Mouse (Mus musculus): Measurements from ENCODE around the gene Gm4553. TPM values are rescaled to one million over a fixed set of nuclear protein-coding genes. Genes with fewer than 3 reads are reported as not detected.
"Not testable (repeated sequence)": the region's sequence is repeated elsewhere in the genome, so short reads cannot be mapped to it uniquely, and the experiment has no call there.

Gene Gm4553
- polyA plus RNA-seq, 1 experiment from 2014 or later: not detected

- 47% methylated on average over 3 of the region's 3 CpGs for WGBS
- H3K27ac ChIP-seq: no peak overlapping the region
Measured at GRCm38 (mm10) chr7:142169836-142170235, 4.3 kb upstream of the Gm4553 start.

GRCm38 (mm10) chr7:142159366-142159765, 6.2 kb downstream of the Gm4553 start:
- Histone ChIP-seq H3K4me1 (replicated peaks) (no peaks in the 10 kb centered on the region), H3K27ac (no peak overlapping the region), H3K9ac (replicated peaks) (no peak overlapping the region), H3K4me3 (replicated peaks) (no peak overlapping the region), H3K36me3 (no peaks in the 10 kb centered on the region), H3K9me3 (no peaks in the 10 kb centered on the region), H3K4me2 (no peak overlapping the region), H3K27me3 (peaks cover 3% of the 10 kb centered on the region; the same call in 1 of the 2 replicates)
- ATAC-seq (ENCODE audit: insufficient number of reproducible peaks, insufficient read depth, low FRiP score, low TSS enrichment, low read depth): no peak
- 90% methylated on average over 3 of the region's 3 CpGs for WGBS

More at GRCm38 (mm10) chr7:142169836-142170235, 4.3 kb upstream of the Gm4553 start:
- Histone ChIP-seq H3K9me3 (no peaks in the 10 kb centered on the region), H3K9ac (replicated peaks) (no peak overlapping the region), H3K4me3 (replicated peaks) (no peak overlapping the region), H3K4me1 (replicated peaks) (no peaks in the 10 kb centered on the region), H3K27me3 (no peaks in the 10 kb centered on the region), H3K4me2 (no peak overlapping the region), H3K36me3 (no peaks in the 10 kb centered on the region)
- ATAC-seq (ENCODE audit: insufficient number of reproducible peaks, insufficient read depth, low FRiP score, low TSS enrichment, low read depth): no peak

GRCm38 (mm10) chr7:142157013-142157412, 8.5 kb downstream of the Gm4553 start, which contains the start of gene Gm29735:
Gene Gm29735 (minus strand): TSS chr7:142157113.
- H3K27me3 ChIP-seq; H3K4me2 ChIP-seq; H3K36me3 ChIP-seq; H3K9me3 ChIP-seq; H3K4me3 ChIP-seq (replicated peaks); H3K4me1 ChIP-seq (replicated peaks); H3K9ac ChIP-seq (replicated peaks); H3K27ac ChIP-seq; ATAC-seq (ENCODE audit: insufficient number of reproducible peaks, insufficient read depth, low FRiP score, low TSS enrichment, low read depth): not testable (repeated sequence)
- 32% methylated on average over 2 of the region's 2 CpGs for WGBS

GRCm38 (mm10) chr7:142155308-142155707, 10.2 kb downstream of the Gm4553 start:
- ATAC-seq (ENCODE audit: insufficient number of reproducible peaks, insufficient read depth, low FRiP score, low TSS enrichment, low read depth): no peak
- H3K27ac ChIP-seq: no peak overlapping the region
- no peaks in the 10 kb centered on the region; the same call in 1 of the 2 replicates for H3K27me3 ChIP-seq
- H3K9me3 ChIP-seq: no peaks in the 10 kb centered on the region
- no peaks in the 10 kb centered on the region for H3K4me1 ChIP-seq (replicated peaks)
- 64% methylated on average over 1 of the region's 1 CpGs for WGBS
- H3K4me2 ChIP-seq: no peak overlapping the region
- H3K4me3 ChIP-seq (replicated peaks): no peak overlapping the region
- no peaks in the 10 kb centered on the region for H3K36me3 ChIP-seq
- no peak overlapping the region for H3K9ac ChIP-seq (replicated peaks)

GRCm38 (mm10) chr7:142152191-142152590, 13.3 kb downstream of the Gm4553 start:
- Histone ChIP-seq H3K9ac (replicated peaks) (no peak overlapping the region), H3K4me1 (replicated peaks) (no peaks in the 10 kb centered on the region), H3K9me3 (no peaks in the 10 kb centered on the region), H3K4me3 (replicated peaks) (no peak overlapping the region), H3K27ac (no peak overlapping the region), H3K4me2 (no peak overlapping the region), H3K36me3 (no peaks in the 10 kb centered on the region), H3K27me3 (no peaks in the 10 kb centered on the region)
- no peak for ATAC-seq (ENCODE audit: insufficient number of reproducible peaks, insufficient read depth, low FRiP score, low TSS enrichment, low read depth)
- 73% methylated on average over 4 of the region's 4 CpGs for WGBS

GRCm38 (mm10) chr7:142148633-142149032, 16.9 kb downstream of the Gm4553 start:
- H3K27ac ChIP-seq: no peak overlapping the region
- H3K27me3 ChIP-seq: peaks cover 10% of the 10 kb centered on the region; the same call in 1 of the 2 replicates
- no peak overlapping the region for H3K4me3 ChIP-seq (replicated peaks)
- no peak for ATAC-seq (ENCODE audit: insufficient number of reproducible peaks, insufficient read depth, low FRiP score, low TSS enrichment, low read depth)
- H3K4me1 ChIP-seq (replicated peaks): 0 out of 2 replicates have a peak, but pooled peaks cover 6% of the 10 kb centered on the region
- no peak overlapping the region for H3K9ac ChIP-seq (replicated peaks)
- H3K36me3 ChIP-seq: no peaks in the 10 kb centered on the region
- H3K4me2 ChIP-seq: no peak overlapping the region
- no peaks in the 10 kb centered on the region for H3K9me3 ChIP-seq

GRCm38 (mm10) chr7:142146033-142146432, 19.5 kb downstream of the Gm4553 start:
- H3K4me3 ChIP-seq (replicated peaks): no peak overlapping the region
- H3K9me3 ChIP-seq: no peaks in the 10 kb centered on the region
- H3K27ac ChIP-seq: no peak overlapping the region
- 3% methylated on average over 1 of the region's 1 CpGs for WGBS
- H3K27me3 ChIP-seq: peaks cover 10% of the 10 kb centered on the region; the same call in 1 of the 2 replicates
- no peaks in the 10 kb centered on the region for H3K36me3 ChIP-seq
- no peak overlapping the region for H3K9ac ChIP-seq (replicated peaks)
- ATAC-seq (ENCODE audit: insufficient number of reproducible peaks, insufficient read depth, low FRiP score, low TSS enrichment, low read depth): no peak
- H3K4me2 ChIP-seq: no peak overlapping the region
- 0 out of 2 replicates have a peak, but pooled peaks cover 7% of the 10 kb centered on the region for H3K4me1 ChIP-seq (replicated peaks)

- H3K4me1 ChIP-seq (replicated peaks): 0 out of 2 replicates have a peak, but pooled peaks cover 7% of the 10 kb centered on the region
- H3K27ac ChIP-seq: no peak overlapping the region
- H3K9me3 ChIP-seq: no peaks in the 10 kb centered on the region
- H3K9ac ChIP-seq (replicated peaks): no peak overlapping the region
- no peak for ATAC-seq (ENCODE audit: insufficient number of reproducible peaks, insufficient read depth, low FRiP score, low TSS enrichment, low read depth)
- H3K4me3 ChIP-seq (replicated peaks): no peak overlapping the region
- H3K36me3 ChIP-seq: no peaks in the 10 kb centered on the region
- WGBS: 39% methylated on average over 4 of the region's 4 CpGs
- no peak overlapping the region for H3K4me2 ChIP-seq
- H3K27me3 ChIP-seq: peaks cover 10% of the 10 kb centered on the region; the same call in 1 of the 2 replicates
Measured at GRCm38 (mm10) chr7:142145413-142145940, 20.1 kb downstream of the Gm4553 start.

- H3K9me3 ChIP-seq: no peaks in the 10 kb centered on the region
- peaks cover 10% of the 10 kb centered on the region; the same call in 1 of the 2 replicates for H3K27me3 ChIP-seq
- 74% methylated on average over 1 of the region's 1 CpGs for WGBS
- H3K27ac ChIP-seq: no peak within 1 kb of the TSS
- no peak within 1 kb of the TSS for H3K4me3 ChIP-seq (replicated peaks)
- ATAC-seq (ENCODE audit: insufficient number of reproducible peaks, insufficient read depth, low FRiP score, low TSS enrichment, low read depth): no peak
- H3K4me2 ChIP-seq: no peak within 1 kb of the TSS
- no peaks in the 10 kb centered on the region for H3K36me3 ChIP-seq
- 0 out of 2 replicates have a peak, but pooled peaks cover 7% of the 10 kb centered on the region for H3K4me1 ChIP-seq (replicated peaks)
- H3K9ac ChIP-seq (replicated peaks): no peak within 1 kb of the TSS
Measured at GRCm38 (mm10) chr7:142144507-142144906, 21.0 kb downstream of the Gm4553 start, which contains the start of gene Gm45337. Gene Gm45337 (minus strand): TSS chr7:142144607.

- H3K4me2 ChIP-seq; ATAC-seq (ENCODE audit: insufficient number of reproducible peaks, insufficient read depth, low FRiP score, low TSS enrichment, low read depth); H3K36me3 ChIP-seq; H3K9me3 ChIP-seq; H3K27ac ChIP-seq; H3K4me1 ChIP-seq (replicated peaks); H3K4me3 ChIP-seq (replicated peaks); H3K9ac ChIP-seq (replicated peaks): not testable (repeated sequence)
- H3K27me3 ChIP-seq: peaks cover 10% of the 10 kb centered on the region; the same call in 1 of the 2 replicates
- WGBS: 43% methylated on average over 1 of the region's 1 CpGs
Measured at GRCm38 (mm10) chr7:142143506-142144010, 22.0 kb downstream of the Gm4553 start.

- H3K9me3 ChIP-seq: no peaks in the 10 kb centered on the region
- 5% methylated on average over 1 of the region's 1 CpGs for WGBS
- no peak for ATAC-seq (ENCODE audit: insufficient number of reproducible peaks, insufficient read depth, low FRiP score, low TSS enrichment, low read depth)
- H3K27me3 ChIP-seq: peaks cover 10% of the 10 kb centered on the region; the same call in 1 of the 2 replicates
- H3K4me3 ChIP-seq (replicated peaks): no peak overlapping the region
- H3K9ac ChIP-seq (replicated peaks): no peak overlapping the region
- 0 out of 2 replicates have a peak, but pooled peaks cover 7% of the 10 kb centered on the region for H3K4me1 ChIP-seq (replicated peaks)
- H3K36me3 ChIP-seq: no peaks in the 10 kb centered on the region
- no peak overlapping the region for H3K4me2 ChIP-seq
- no peak overlapping the region for H3K27ac ChIP-seq
Measured at GRCm38 (mm10) chr7:142140696-142141095, 24.8 kb downstream of the Gm4553 start.
